Mouse (Mus musculus) adrenal gland, postnatal 10 days (tissue): ENCODE measurements at regions not wholly inside any gene's neighbourhood (a gene's known extent, or its start where the extent isn't known, plus 50 kb on each side); places are given as distances from the start of the nearest gene placed in this dataset.
A peak's percentile ranks its signal among the peaks of the same experiment; 100 is the strongest.

ENCODE experiments used
- DNase-seq: peaks from one replicate; pipeline ENCODE4 v3.0.0; 2021; ENCODE audit warnings: mixed read lengths

DNA sequence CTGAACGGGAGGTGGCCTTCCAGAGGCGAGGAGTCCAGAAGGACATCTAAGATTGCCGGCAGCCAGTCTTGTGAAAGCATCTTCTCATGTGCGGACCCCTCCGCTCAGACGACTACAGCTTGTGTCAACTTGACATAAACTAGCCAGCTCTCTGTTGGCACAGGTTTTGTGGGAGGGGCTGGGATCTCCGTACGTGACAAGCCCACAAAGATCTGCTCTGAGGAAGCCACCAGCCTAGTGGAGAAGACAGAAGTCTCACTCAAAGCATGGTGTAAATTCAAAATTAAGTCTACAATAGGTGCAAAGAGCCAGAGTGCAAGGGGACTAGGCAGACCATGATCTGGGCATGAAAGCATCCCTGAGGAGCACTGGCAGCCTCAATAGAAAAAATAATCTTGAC is 128.4 kb upstream of the Slc38a2 start:
- no peak for DNase-seq

GRCm38 (mm10) chr15:96818435-96818834 is 118.9 kb upstream of the Slc38a2 start:
- DNase-seq, result no peak

DNA sequence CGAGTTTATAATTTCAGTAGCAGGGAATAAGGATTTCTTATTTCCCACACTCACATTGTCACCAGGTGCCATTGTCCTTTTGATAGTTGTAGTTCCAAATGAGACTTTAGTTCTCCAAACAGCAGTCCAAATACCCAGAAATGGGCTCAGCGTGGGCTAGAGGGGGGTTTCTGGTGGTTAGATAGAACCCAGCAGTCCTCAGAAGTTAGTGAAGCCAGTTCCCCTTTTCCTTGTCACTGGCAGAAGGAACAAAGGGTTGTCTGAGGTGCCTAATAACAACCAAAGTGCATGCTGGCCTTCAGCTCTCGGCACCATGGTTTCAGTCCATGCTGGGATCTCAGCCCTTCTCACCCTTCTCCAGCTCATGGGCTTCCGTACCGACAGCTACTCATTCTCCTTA is 118.1 kb upstream of the Slc38a2 start:
- DNase-seq, result no peak

DNA sequence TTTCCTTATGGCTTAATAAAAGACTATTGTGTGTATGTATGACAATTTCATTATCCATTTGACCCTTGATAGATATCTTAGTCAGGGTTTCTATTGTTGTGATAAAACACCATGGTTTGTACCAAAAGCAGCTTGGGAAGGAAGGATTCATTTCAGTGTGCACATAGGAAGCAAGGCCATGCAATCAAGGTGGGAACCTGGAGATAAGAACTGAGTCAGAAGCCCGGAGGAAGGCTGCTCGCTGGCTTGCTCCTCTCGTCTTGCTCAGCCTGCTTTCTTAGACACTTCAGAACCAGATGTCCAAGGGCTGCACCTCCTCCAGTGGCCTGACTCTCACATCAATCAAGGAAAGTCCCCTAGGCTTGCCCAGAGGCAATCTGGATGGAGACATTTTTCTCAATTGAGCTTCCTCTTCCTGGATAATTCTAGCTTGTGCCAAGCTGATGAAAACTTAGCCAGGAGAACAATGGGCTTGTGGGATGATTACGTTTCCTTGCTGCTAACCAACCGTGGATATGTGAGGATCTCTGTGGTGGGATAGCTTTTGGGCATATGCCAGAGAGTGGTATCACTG is 117.6 kb upstream of the Slc38a2 start:
- no peak for DNase-seq

DNA sequence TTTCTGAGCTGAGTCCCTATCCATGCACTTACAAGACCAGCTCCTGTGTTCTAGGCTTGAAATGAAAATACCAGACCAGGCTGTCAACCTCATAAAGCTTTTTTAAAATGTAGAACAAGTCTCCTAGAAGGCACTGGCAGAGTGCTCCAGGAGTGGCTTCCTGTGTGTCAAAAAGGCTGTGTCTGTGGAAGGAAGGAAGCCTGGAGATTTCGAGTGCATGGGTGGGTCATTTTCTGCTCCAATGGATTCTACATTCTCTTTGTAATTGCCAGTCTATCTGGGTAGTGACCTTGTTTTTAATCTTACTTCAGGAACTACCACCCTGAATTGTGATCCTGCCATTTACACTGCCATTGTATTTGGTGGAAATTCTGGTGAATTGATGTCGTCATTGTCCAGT is 113.9 kb upstream of the Slc38a2 start:
- DNase-seq, result no peak

- DNase-seq, result no peak
These were observed 103.2 kb upstream of the Slc38a2 start for GRCm38 (mm10) chr15:96802729-96803053.

GRCm38 (mm10) chr15:96802034-96802728 is 102.7 kb upstream of the Slc38a2 start:
- peak; percentile 81 for DNase-seq

GRCm38 (mm10) chr15:96799228-96799627 is 99.7 kb upstream of the Slc38a2 start:
- no peak for DNase-seq

GRCm38 (mm10) chr15:96797615-96798270 is 98.2 kb upstream of the Slc38a2 start:
- peak; percentile 48 for DNase-seq

- no peak for DNase-seq
These were observed 94.7 kb upstream of the Slc38a2 start for GRCm38 (mm10) chr15:96794177-96794719.

DNA sequence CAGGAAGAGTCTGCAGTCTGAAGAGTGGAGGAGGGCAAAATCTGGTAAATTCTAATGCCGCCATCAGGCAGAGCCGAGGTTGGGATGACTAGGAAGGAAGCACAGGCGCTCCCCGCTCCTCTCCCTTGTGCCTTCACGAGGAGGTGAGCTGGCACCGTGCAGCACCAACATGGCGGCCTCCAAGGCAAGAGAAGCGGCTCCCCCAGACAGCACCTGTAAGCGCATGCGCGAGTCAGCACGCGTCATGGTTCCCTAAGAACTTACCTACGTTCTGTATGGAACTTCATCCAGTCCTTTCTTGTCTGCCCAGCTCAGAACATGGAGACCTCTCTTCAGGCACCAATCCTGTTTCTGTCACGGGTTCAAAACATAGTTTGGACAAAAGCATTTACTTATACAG is 93.7 kb upstream of the Slc38a2 start:
- no peak for DNase-seq

- DNase-seq, result no peak
These were observed 91.8 kb upstream of the Slc38a2 start for GRCm38 (mm10) chr15:96791306-96791705.

- DNase-seq, result peak; percentile 0
These were observed 88.4 kb upstream of the Slc38a2 start for GRCm38 (mm10) chr15:96787921-96788320.

- peak; percentile 0 for DNase-seq
These were observed 85.0 kb upstream of the Slc38a2 start for GRCm38 (mm10) chr15:96784578-96784977.

DNA sequence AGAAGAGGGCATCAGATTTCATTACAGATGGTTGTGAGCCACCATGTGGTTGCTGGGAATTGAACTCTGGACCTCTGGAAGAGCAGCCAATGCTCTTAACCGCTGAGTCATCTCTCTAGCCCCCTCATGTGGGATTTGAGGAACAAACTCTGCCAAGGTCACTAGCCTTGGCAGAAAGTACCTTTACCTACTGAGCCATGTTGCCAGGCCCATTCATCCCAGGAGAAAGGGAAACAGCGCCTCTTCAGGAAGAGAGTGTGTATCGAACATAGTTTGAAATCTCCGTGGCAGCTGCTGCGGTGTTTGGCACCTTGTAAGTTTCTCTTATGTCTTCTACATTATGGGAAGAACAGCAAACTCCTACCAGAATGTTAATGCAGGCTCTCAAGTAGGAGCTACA is 82.0 kb upstream of the Slc38a2 start:
- DNase-seq, result no peak

DNA sequence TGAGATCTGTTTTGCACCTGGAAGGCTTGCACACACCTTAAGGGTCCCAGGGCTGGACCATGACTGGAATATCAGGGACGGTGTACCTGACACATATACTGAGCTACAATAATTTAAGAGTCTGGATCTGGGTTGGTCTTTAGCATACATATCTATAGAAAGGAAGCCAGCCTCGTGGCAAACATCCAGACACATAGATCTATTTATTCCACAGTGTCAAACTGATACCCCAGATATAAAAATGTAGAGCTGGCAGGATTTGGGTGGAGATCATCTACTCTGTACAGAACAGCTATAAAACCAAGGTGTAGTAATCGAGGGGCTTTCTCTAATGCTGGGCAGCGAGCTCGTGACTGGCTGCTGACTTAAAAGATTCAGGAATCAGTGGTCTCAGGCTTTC is 81.1 kb upstream of the Slc38a2 start:
- DNase-seq, result no peak

DNA sequence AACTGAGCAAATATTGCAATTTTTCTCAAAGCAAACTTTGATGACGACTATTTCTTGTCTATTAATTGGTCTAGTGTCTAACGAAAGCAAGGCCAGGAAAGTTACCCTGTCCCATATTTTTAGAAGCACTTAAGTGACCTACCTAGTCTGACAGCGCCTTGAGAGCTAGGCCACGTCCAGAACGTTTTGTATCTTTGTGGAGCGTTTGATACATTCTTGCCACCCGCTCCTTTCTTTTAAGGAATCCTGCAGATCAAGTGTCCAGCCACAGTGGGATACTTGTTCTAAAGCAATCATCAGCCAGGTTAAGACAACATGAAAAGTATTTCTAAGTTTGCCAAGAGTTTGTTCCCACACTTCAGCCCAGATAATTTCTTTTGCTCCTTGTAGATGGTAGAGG is 79.8 kb upstream of the Slc38a2 start:
- no peak for DNase-seq

- no peak for DNase-seq
These were observed 78.9 kb upstream of the Slc38a2 start for GRCm38 (mm10) chr15:96778321-96778926.

DNA sequence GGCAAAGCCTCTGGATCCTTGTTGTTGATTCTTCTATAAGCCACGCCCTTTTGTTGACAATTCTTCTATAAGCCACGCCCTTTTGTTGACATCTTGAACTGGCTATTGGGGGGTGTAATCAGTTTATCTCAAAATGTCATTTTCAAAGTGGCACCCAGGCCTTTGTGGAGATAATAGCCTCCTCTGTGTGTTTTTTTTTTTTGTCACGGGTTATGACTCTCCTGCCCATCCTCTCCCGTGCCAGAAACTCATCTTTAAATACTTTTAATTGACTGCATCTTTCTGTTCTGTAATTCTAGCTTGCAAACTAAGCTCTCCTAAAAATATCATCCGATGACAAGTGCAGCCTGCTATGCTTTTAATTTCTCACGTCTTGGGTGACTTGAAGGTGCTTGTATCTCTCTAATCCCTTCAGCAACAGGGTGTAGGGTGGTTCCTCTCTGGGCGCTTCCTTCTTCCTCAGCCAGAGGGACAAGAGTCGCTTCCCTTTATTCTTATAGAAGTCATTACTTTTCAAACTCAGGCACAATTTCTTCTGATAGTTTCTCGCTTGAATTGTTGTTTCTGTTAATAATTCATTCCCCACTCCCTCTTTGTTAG is 77.0 kb upstream of the Slc38a2 start:
- DNase-seq, result no peak

- no peak for DNase-seq
These were observed 75.6 kb upstream of the Slc38a2 start for GRCm38 (mm10) chr15:96775129-96775528.

DNA sequence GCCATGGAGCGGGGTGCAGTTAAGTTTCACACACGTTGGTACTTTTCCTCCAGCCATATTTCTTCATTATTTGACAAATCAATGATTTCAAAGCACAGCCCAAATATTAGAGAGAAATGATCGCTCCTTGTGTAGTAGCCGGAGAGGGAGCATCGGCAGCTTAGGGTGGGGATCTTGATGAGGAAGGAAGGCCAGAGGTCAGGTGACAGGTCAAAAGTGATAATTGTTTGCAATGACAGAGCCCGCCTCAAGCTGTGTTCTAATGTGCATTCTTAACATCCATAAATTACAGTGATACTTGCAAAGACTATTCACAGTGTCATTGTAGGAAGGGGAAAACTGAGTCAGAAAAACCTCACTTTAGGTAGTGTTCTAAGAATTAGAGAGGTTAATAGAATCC is 75.1 kb upstream of the Slc38a2 start:
- no peak for DNase-seq

DNA sequence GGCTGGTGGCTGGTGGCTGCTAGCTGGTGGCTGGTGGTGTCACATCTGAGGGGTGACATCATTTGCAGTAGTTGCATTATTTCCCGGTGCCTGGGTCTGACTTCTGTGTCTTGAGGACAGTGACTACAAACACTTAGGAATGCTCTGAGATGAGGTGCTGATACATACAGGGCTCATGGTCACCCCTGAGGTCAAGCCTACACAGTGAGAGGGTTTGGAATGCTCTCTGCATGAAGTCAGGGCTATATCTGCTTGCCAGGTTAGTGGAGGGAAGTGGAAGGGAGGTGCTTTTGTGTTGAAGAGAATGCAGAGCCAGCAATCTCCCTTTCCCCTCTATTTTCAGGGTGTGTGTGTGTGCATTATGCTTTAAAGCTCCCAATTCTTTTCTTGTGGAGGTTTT is 74.1 kb upstream of the Slc38a2 start:
- DNase-seq, result no peak

DNA sequence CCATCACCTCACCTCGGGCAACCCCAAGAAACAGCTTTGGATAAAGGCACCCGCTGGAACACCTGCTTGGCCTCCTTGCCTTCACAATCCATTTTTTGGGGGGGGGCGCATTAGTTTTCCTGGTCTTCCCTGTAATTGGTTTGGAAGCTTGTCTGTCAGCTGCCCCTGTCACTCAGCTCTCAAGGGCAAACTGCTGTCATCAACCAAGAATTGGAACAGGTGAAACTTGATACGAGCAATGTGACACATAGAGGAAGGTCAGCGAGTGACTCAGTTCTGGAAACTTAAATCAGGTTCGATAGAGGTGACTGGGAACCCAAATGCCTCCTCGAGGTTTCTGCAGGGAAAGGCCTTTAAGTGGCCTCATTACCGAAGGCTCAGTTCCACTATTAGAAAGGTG is 73.2 kb upstream of the Slc38a2 start:
- DNase-seq, result no peak
